In genomic region chr19:6124898-6125297, GRCm38 (mm10) we compare ENCODE assay signal across 28 mouse cellular contexts. TPM values are rescaled to one million over a fixed set of nuclear protein-coding genes. Genes with fewer than 3 reads are reported as not detected.
DNase-seq lines count a peak whose midpoint lies in the region; ATAC-seq and TF ChIP-seq lines count a peak whose summit lies in the region.
"Had no signal": no experiment of that assay in that cellular context is flagged by ENCODE, and none has a peak within 500 bp of the region (broad histone marks: within the 10 kb centered on the region; RNA-seq: fewer than 3 reads in every experiment).

No protein-coding gene starts in this region.

- H3K9me3 ChIP-seq in liver, embryonic 13.5 days (replicated peaks): no peaks in the 10 kb centered on the region
- H3K9me3 ChIP-seq in liver, postnatal 0 days (ENCODE audit: low read length): no peaks in the 10 kb centered on the region
- no peaks in the 10 kb centered on the region for H3K9me3 ChIP-seq in midbrain, embryonic 11.5 days (ENCODE audit: control insufficient read depth, low read length)
- H3K9me3 ChIP-seq in midbrain, embryonic 15.5 days: no peaks in the 10 kb centered on the region
- H3K9me3 ChIP-seq: embryonic facial prominence, embryonic 10.5 days; embryonic facial prominence, embryonic 12.5 days; forebrain, embryonic 10.5 days; forebrain, embryonic 12.5 days; G1E had no signal

- TF ChIP-seq EP300 in liver, postnatal 0 days (IDR thresholded peaks at IDR 0.05; ENCODE audit: low read depth): no peak

- H3K27ac ChIP-seq in liver, embryonic 13.5 days: peak overlapping the region; percentile 15; the same call in 1 of the 2 replicates
- no peak overlapping the region for H3K27ac ChIP-seq in liver, postnatal 0 days (ENCODE audit: low read depth)
- H3K27ac ChIP-seq in midbrain, embryonic 11.5 days (ENCODE audit: low read depth, low read length): no peak overlapping the region
- no peak overlapping the region for H3K27ac ChIP-seq in midbrain, embryonic 15.5 days
- peak overlapping the region; percentile 59; the same call in 1 of the 2 replicates for H3K27ac ChIP-seq in embryonic fibroblast, embryonic 13.5 days (ENCODE audit: insufficient read depth, low read length)
- H3K27ac ChIP-seq: embryonic facial prominence, embryonic 12.5 days; forebrain, embryonic 10.5 days; forebrain, embryonic 12.5 days had no signal

- H3K27me3 ChIP-seq in liver, embryonic 13.5 days: no peaks in the 10 kb centered on the region
- no peaks in the 10 kb centered on the region for H3K27me3 ChIP-seq in liver, postnatal 0 days (ENCODE audit: insufficient read depth, low read length)
- H3K27me3 ChIP-seq in midbrain, embryonic 11.5 days (ENCODE audit: control insufficient read depth, insufficient read depth, low read length): no peaks in the 10 kb centered on the region
- H3K27me3 ChIP-seq in midbrain, embryonic 15.5 days (replicated peaks): no peaks in the 10 kb centered on the region
- H3K27me3 ChIP-seq: CH12.LX; embryonic facial prominence, embryonic 12.5 days; forebrain, embryonic 12.5 days had no signal

- ATAC-seq in liver, embryonic 13.5 days (ENCODE audit: low read depth): no peak
- no peak for ATAC-seq in liver, postnatal 0 days
- no peak for ATAC-seq in midbrain, embryonic 11.5 days (ENCODE audit: low FRiP score)
- ATAC-seq in midbrain, embryonic 15.5 days (replicated peaks): no peak
- ATAC-seq in monocyte, adult 5-6 weeks (replicated peaks; ENCODE audit: insufficient number of reproducible peaks, low FRiP score, low TSS enrichment, poor library complexity, severe bottlenecking): no peak
- ATAC-seq: CD4-positive, CD25-positive, alpha-beta regulatory T cell, adult 4 months; forebrain, embryonic 14.5 days; forebrain, embryonic 16.5 days had no signal

- peaks cover 41% of the 10 kb centered on the region for H3K4me1 ChIP-seq in liver, embryonic 13.5 days (replicated peaks)
- peaks cover 5% of the 10 kb centered on the region for H3K4me1 ChIP-seq in liver, postnatal 0 days (ENCODE audit: insufficient read depth)
- peaks cover 2% of the 10 kb centered on the region; the same call in 1 of the 2 replicates for H3K4me1 ChIP-seq in midbrain, embryonic 11.5 days (ENCODE audit: control insufficient read depth, insufficient read depth, low read length)
- peaks cover 13% of the 10 kb centered on the region for H3K4me1 ChIP-seq in midbrain, embryonic 15.5 days
- no peaks in the 10 kb centered on the region for H3K4me1 ChIP-seq in embryonic fibroblast, embryonic 13.5 days (ENCODE audit: control insufficient read depth, insufficient read depth, low read length)
- H3K4me1 ChIP-seq: embryonic facial prominence, embryonic 12.5 days had no signal

- TF ChIP-seq CTCF in liver, postnatal 0 days (IDR thresholded peaks at IDR 0.05; ENCODE audit: low read depth): no peak
- TF ChIP-seq CTCF in embryonic fibroblast, embryonic 13.5 days (IDR thresholded peaks at IDR 0.05; ENCODE audit: borderline replicate concordance, insufficient read depth, low read length): no peak

- no peak overlapping the region for H3K4me3 ChIP-seq in liver, embryonic 13.5 days (replicated peaks)
- no peak overlapping the region for H3K4me3 ChIP-seq in liver, postnatal 0 days (ENCODE audit: low read depth, low read length)
- H3K4me3 ChIP-seq in midbrain, embryonic 11.5 days (ENCODE audit: low read depth, low read length): no peak overlapping the region
- H3K4me3 ChIP-seq in midbrain, embryonic 15.5 days: no peak overlapping the region
- no peak overlapping the region for H3K4me3 ChIP-seq in embryonic fibroblast, embryonic 13.5 days (ENCODE audit: insufficient read depth, low read length)
- H3K4me3 ChIP-seq: embryonic facial prominence, embryonic 10.5 days; embryonic facial prominence, embryonic 12.5 days; erythroblast, embryonic 14.5 days; forebrain, embryonic 10.5 days; forebrain, embryonic 12.5 days had no signal

- no peak overlapping the region for H3K4me2 ChIP-seq in liver, embryonic 13.5 days
- no peak overlapping the region for H3K4me2 ChIP-seq in liver, postnatal 0 days (ENCODE audit: low read depth, low read length)
- no peak overlapping the region for H3K4me2 ChIP-seq in midbrain, embryonic 11.5 days
- no peak overlapping the region for H3K4me2 ChIP-seq in midbrain, embryonic 15.5 days
- H3K4me2 ChIP-seq: embryonic facial prominence, embryonic 12.5 days; forebrain, embryonic 12.5 days had no signal

- DNase-seq in liver, embryonic 13.5 days: no peak
- DNase-seq in liver, postnatal 0 days: no peak
- peak; percentile 78 for DNase-seq in midbrain, embryonic 11.5 days (ENCODE audit: low spot score, missing footprints)
- peak; percentile 54 for DNase-seq in NIH3T3 (ENCODE audit: low read depth)
- DNase-seq in urinary bladder, postnatal 4 days (ENCODE audit: low spot score in 2 of 2): no peak
- DNase-seq: adrenal gland, adult 8-10 months; adrenal gland, postnatal 14 days; adrenal gland, postnatal 36 days; B cell, adult 2 months; cerebellum, adult 11-12 months; cerebellum, adult 2 months; cerebellum, adult 9-10 months; cerebellum, postnatal 10 days; cerebellum, postnatal 25 days had no signal

- TF ChIP-seq POLR2A in embryonic fibroblast, embryonic 13.5 days (IDR thresholded peaks at IDR 0.05; ENCODE audit: low read depth, low read length): no peak

- H3K36me3 ChIP-seq in liver, embryonic 13.5 days: peaks cover 33% of the 10 kb centered on the region
- peaks cover 7% of the 10 kb centered on the region; the same call in 1 of the 2 replicates for H3K36me3 ChIP-seq in liver, postnatal 0 days (replicated peaks; ENCODE audit: insufficient read depth, low read length)
- H3K36me3 ChIP-seq in midbrain, embryonic 11.5 days (ENCODE audit: control insufficient read depth, insufficient read depth, low read length): no peaks in the 10 kb centered on the region
- H3K36me3 ChIP-seq in midbrain, embryonic 15.5 days (replicated peaks): no peaks in the 10 kb centered on the region; the same call in 1 of the 2 replicates
- H3K36me3 ChIP-seq: forebrain, embryonic 12.5 days had no signal

- H3K9ac ChIP-seq in liver, embryonic 13.5 days: no peak overlapping the region
- H3K9ac ChIP-seq in liver, postnatal 0 days (replicated peaks): no peak overlapping the region
- no peak overlapping the region for H3K9ac ChIP-seq in midbrain, embryonic 11.5 days (ENCODE audit: low read length)
- no peak overlapping the region for H3K9ac ChIP-seq in midbrain, embryonic 15.5 days
- H3K9ac ChIP-seq: embryonic facial prominence, embryonic 12.5 days; forebrain, embryonic 12.5 days had no signal

- WGBS in liver, embryonic 13.5 days (ENCODE audit: insufficient replicate concordance): 64% methylated on average over 2 of the region's 2 CpGs
- 62% methylated on average over 2 of the region's 2 CpGs for WGBS in liver, postnatal 0 days (ENCODE audit: insufficient replicate concordance)
- WGBS in midbrain, embryonic 11.5 days: 72% methylated on average over 2 of the region's 2 CpGs
- whole genome bisulfite sequencing in midbrain, embryonic 15.5 days: 72% methylated on average over 2 of the region's 2 CpGs

RNA-seq across cellular contexts. Expression of gene Snx15, which starts 3.2 kb away (rescaled TPM):
- 46.5 and 48.5 TPM in 2 replicates for polyA plus RNA-seq in liver, embryonic 13.5 days (2015; fragmentation: Nextera tagmentation; extraction: Ambion mirVana)
- 38.6 and 41.6 TPM in 2 replicates for polyA plus RNA-seq in liver, postnatal 0 days (2015; fragmentation: Nextera tagmentation; extraction: Ambion mirVana)
- polyA plus RNA-seq in midbrain, embryonic 11.5 days (2014; fragmentation: Nextera tagmentation; extraction: Ambion mirVana): 23.8 and 26.1 TPM in 2 replicates
- polyA plus RNA-seq in midbrain, embryonic 15.5 days (2015; fragmentation: Nextera tagmentation; extraction: Ambion mirVana): 59.1 and 65.6 TPM in 2 replicates
- polyA plus RNA-seq in embryonic fibroblast, embryonic 13.5 days (2011; ENCODE audit: insufficient read length, low read depth, missing spikeins): 19.5 and 22.6 TPM in 2 replicates
- 8.8 to 22.5 TPM (median 11.5 TPM) in 3 replicates for total RNA-seq in monocyte, adult 5-6 weeks (2017)

RNA-seq across cellular contexts. Expression of gene Sac3d1, which starts 6.4 kb away (rescaled TPM):
- 27.5 and 27.9 TPM in 2 replicates for polyA plus RNA-seq in liver, embryonic 13.5 days (2015; fragmentation: Nextera tagmentation; extraction: Ambion mirVana)
- polyA plus RNA-seq in liver, postnatal 0 days (2015; fragmentation: Nextera tagmentation; extraction: Ambion mirVana): 15.0 and 15.6 TPM in 2 replicates
- 55.3 and 60.0 TPM in 2 replicates for polyA plus RNA-seq in midbrain, embryonic 11.5 days (2014; fragmentation: Nextera tagmentation; extraction: Ambion mirVana)
- polyA plus RNA-seq in midbrain, embryonic 15.5 days (2015; fragmentation: Nextera tagmentation; extraction: Ambion mirVana): 48.3 and 51.2 TPM in 2 replicates
- polyA plus RNA-seq in embryonic fibroblast, embryonic 13.5 days (2011; ENCODE audit: insufficient read length, low read depth, missing spikeins): 13.7 and 16.2 TPM in 2 replicates
- 2.1 to 2.6 TPM (median 2.1 TPM) in 3 replicates for total RNA-seq in monocyte, adult 5-6 weeks (2017)

RNA-seq across cellular contexts. Expression of gene Batf2, which starts 15.9 kb away (rescaled TPM):
- 0.12 and 0.29 TPM in 2 replicates for polyA plus RNA-seq in liver, embryonic 13.5 days (2015; fragmentation: Nextera tagmentation; extraction: Ambion mirVana)
- polyA plus RNA-seq in liver, postnatal 0 days (2015; fragmentation: Nextera tagmentation; extraction: Ambion mirVana): 0.59 and 1.1 TPM in 2 replicates
- not detected in 2 replicates for polyA plus RNA-seq in midbrain, embryonic 11.5 days (2014; fragmentation: Nextera tagmentation; extraction: Ambion mirVana)
- polyA plus RNA-seq in midbrain, embryonic 15.5 days (2015; fragmentation: Nextera tagmentation; extraction: Ambion mirVana): 0.20 TPM in 1 of 2 replicates, not detected in the other
- polyA plus RNA-seq in embryonic fibroblast, embryonic 13.5 days (2011; ENCODE audit: insufficient read length, low read depth, missing spikeins): not detected in 2 replicates
- total RNA-seq in monocyte, adult 5-6 weeks (2017): 0.78 to 5.3 TPM (median 1.9 TPM) in 3 replicates
- total RNA-seq: CH12.LX had no signal
- polyA plus RNA-seq: CD4-positive, CD25-positive, alpha-beta regulatory T cell, adult 4 months; embryonic facial prominence, embryonic 10.5 days; embryonic facial prominence, embryonic 12.5 days; erythroblast, embryonic 14.5 days; forebrain, embryonic 10.5 days; forebrain, embryonic 12.5 days; forebrain, embryonic 14.5 days; forebrain, embryonic 16.5 days; G1E had no signal

RNA-seq across cellular contexts. Expression of gene Arl2, which starts 16.4 kb away (rescaled TPM):
- polyA plus RNA-seq in liver, embryonic 13.5 days (2015; fragmentation: Nextera tagmentation; extraction: Ambion mirVana): 37.1 and 38.0 TPM in 2 replicates
- polyA plus RNA-seq in liver, postnatal 0 days (2015; fragmentation: Nextera tagmentation; extraction: Ambion mirVana): 16.7 and 20.5 TPM in 2 replicates
- 75.6 and 86.1 TPM in 2 replicates for polyA plus RNA-seq in midbrain, embryonic 11.5 days (2014; fragmentation: Nextera tagmentation; extraction: Ambion mirVana)
- 146 and 150 TPM in 2 replicates for polyA plus RNA-seq in midbrain, embryonic 15.5 days (2015; fragmentation: Nextera tagmentation; extraction: Ambion mirVana)
- polyA plus RNA-seq in embryonic fibroblast, embryonic 13.5 days (2011; ENCODE audit: insufficient read length, low read depth, missing spikeins): 56.2 and 57.6 TPM in 2 replicates
- 4.8 to 9.6 TPM (median 5.8 TPM) in 3 replicates for total RNA-seq in monocyte, adult 5-6 weeks (2017)

RNA-seq across cellular contexts. Expression of gene Naaladl1, which starts 19.3 kb away (rescaled TPM):
- 2.2 and 2.6 TPM in 2 replicates for polyA plus RNA-seq in liver, embryonic 13.5 days (2015; fragmentation: Nextera tagmentation; extraction: Ambion mirVana)
- 0.46 and 0.63 TPM in 2 replicates for polyA plus RNA-seq in liver, postnatal 0 days (2015; fragmentation: Nextera tagmentation; extraction: Ambion mirVana)
- polyA plus RNA-seq in midbrain, embryonic 11.5 days (2014; fragmentation: Nextera tagmentation; extraction: Ambion mirVana): 0.37 and 0.46 TPM in 2 replicates
- polyA plus RNA-seq in midbrain, embryonic 15.5 days (2015; fragmentation: Nextera tagmentation; extraction: Ambion mirVana): 0.41 and 0.53 TPM in 2 replicates
- 0.45 and 0.61 TPM in 2 replicates for polyA plus RNA-seq in embryonic fibroblast, embryonic 13.5 days (2011; ENCODE audit: insufficient read length, low read depth, missing spikeins)
- total RNA-seq in monocyte, adult 5-6 weeks (2017): 1.3 TPM in 1 of 3 replicates, not detected in the others
- total RNA-seq: adrenal gland, adult 18-20 months had no signal

Comparison
In these comparisons a context has a peak if more than half of its experiments do, and no peak if none do; other contexts are left out.
1. H3K27ac ChIP-seq: peak in liver, embryonic 13.5 days (single experiment) and embryonic fibroblast, embryonic 13.5 days (single experiment); none in liver, postnatal 0 days (single experiment), midbrain, embryonic 11.5 days (single experiment) and midbrain, embryonic 15.5 days (single experiment).
2. DNase-seq: peak in midbrain, embryonic 11.5 days (single experiment) and NIH3T3 (single experiment); none in liver, embryonic 13.5 days (single experiment), liver, postnatal 0 days (single experiment) and urinary bladder, postnatal 4 days (0 of 2).